Mouse (Mus musculus) brain, adult 2 months (tissue): Measurements from ENCODE around the gene Gm27029.
"Not testable (repeated sequence)": the region's sequence is repeated elsewhere in the genome, so short reads cannot be mapped to it uniquely, and the experiment has no call there.

Experiments
- DNase-seq: peaks from one replicate; pipeline ENCODE4 v3.0.0; 2011; ENCODE audit warnings: low read depth, low spot score

Gm27029 gene

DNA sequence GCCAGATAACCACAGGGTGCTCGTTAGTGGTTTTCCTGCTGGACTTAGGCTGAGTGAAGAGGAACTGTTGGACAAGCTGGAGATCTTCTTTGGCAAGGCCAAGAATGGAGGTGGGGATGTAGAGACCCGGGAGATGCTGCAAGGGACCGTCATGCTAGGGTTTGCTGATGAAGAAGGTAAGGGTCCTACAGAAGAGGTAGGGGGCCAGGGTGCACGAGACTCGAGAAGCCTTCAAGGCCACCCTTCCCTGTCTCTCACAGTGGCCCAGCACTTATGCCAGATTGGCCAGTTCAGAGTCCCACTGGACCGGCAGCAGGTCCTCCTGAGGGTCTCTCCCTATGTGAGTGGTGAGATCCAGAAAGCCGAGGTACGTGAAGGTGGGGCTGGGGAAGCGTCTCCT, 33.0 kb upstream of the Gm27029 start:
- no peak for DNase-seq

DNA sequence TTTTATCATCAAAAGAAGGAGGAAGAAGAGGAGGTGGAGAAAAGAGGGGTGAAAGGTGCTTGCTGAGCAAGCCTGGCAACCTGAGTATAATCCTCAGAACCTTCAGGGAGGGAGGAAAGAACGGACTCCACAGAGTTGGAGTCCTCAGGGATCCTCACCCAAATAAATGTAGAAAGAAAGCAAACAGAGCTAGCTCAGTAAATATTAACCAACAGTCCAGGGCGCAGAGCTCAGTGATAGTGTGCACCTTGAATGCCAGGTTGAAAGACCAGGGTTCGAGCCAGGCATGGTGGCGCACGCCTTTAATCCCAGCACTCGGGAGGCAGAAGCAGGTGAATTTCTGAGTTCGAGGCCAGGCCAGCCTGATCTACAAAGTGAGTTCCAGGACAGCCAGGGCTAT, 31.0 kb upstream of the Gm27029 start:
- DNase-seq, result no peak

DNA sequence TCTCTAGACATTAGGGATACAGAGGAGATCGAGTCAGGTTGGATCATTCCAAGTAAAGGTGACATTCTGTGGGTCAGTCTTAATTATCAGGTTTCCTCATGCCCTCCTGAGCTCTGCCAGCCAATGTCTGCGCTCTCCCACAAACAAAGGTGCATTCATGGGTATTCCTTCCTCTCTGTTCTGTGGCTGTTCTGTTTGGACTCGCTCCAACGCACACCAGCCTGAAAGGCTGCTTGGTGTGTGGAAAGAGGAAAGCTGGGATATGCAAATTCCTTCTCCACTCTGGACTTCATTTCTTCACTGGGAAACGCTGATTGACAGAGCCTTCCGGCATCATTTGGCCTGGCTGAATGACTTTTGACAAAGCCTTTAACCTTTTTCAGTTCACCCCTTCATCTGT, 30.1 kb upstream of the Gm27029 start:
- DNase-seq, result no peak

DNA sequence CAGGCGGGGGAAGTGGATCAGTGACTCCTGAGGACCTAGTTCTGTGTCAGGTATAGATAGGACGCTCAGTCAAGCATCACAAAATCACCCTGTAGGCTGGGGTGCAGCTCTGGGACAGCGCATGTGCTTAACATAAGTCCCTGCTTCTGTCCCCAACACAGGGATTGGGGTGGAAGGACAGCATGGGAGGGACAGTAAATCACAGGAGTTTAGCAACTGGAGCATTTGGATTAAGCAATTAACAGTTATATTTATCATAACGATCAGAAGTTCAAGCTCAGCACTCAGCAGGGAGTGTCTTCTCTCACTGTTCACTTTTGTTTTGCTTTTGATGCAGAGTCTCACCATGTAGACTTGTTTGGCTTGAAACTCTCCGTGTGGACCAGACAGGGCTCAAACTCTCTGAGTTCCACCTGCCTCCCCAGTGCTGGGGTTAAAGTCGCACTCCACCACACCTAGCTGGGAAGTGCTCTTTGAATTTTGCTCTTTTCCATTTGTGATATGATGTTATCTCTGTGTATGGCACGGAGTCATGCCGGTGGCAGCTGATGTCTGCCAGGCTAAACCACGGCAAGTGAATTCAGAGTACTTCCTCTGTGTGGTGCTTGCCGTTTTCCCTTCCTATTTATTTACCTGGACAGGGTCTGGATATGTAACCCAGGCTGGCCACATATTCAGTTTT, 27.6 kb upstream of the Gm27029 start:
- DNase-seq, result no peak

DNA sequence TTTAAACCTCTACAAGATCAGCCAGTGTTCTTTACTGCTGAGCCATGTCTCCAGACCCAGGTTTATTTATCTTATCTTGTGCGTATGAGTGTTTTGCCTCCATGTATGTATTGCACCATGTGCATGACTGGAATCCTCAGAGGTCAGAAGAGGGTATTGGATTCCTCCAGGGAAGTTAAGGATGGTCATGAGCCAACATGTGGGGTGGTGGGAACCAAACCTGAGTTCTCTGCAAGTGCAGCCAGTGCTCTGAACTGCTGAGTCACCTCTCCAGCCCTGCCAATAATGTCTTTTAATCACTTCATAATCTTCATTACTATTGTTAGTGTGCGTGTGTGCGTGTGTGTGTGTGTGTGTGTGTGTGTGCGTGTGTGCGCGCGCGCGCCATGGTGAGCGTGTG, 26.9 kb upstream of the Gm27029 start:
- no peak for DNase-seq

DNA sequence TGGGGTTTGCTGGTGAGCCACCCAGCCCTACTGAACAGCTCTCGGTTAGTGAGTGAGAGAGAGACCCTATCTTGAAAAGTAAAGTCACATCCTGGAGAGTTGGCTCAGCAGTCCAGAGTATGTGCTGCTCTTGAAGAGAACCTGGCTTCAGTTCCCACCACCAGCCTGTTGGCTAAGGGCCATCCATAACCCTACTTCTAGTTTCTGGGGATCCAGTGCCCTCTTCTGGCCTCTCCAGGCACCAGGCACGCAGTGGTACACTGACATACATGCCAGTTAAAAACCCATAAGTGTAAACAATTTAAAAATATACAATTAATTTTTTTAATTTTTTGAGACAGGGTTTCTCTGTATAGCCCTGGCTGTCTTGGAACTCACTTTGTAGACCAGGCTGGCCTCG, 25.8 kb upstream of the Gm27029 start:
- DNase-seq, result no peak

DNA sequence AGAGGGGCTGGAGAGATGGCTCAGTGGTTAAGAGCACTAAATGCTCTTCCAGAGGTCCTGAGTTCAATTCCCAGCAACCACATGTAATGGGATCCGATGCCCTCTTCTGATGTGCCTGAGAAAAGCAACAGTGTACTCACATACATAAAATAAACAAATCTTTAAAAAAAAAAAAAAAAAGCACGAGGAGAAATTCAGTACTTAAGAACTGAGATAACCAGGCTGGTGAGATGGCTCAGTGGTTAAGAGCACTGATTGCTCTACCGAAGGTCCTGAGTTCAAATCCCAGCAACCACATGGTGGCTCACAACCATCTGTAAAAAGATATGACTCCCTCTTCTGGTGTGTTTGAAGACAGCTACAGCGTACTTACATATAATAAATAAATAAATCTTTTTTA, 25.0 kb upstream of the Gm27029 start:
- DNase-seq, result not testable (repeated sequence)

DNA sequence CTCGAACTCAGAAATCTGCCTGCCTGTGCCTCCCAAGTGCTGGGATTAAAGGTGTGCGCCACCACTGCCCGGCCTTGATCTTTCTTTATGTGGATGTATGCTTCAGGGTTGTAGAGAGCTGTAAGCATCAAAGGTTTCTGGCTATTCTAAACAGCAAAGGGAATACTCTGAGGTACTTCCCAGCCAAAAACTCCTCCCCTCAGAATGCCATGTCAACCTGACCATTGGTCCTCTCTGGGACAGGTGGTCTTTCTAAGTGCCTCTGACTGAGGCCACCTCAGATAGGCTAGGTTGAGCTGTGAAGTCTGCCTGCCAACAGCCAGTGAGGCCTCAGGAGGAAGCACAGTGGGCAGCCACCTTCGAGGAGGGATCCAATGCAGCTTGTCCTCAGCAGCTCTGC, 24.3 kb upstream of the Gm27029 start:
- DNase-seq, result no peak

DNA sequence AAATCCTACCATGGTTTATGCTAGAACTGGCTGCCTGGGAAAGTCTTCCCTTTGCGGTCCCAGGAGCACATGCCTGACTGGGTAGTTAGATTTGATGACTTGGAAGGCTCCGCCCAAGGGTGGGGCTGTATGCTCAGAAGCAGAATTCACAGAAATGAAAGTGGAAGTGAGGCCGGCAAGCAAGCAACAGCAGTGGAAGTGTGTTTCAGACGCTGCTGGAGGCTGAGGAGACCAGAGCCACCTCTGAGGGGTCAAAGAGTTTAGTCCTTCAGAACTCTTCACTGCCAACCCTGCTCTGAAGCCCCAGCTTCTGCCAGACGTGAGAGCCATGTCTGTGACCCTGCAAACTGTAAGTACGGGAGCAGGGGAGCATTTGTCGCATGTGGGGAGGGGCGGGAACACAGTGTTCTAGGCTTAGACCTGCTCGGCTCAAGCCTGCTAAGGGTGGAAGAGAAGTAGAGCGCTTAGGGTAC, 23.7 kb upstream of the Gm27029 start, which contains the start of gene Ifi35:
TSS of gene Ifi35 (plus strand) at position 134 of the 473 bp plus-strand sequence.
- peak; percentile 55 for DNase-seq

DNA sequence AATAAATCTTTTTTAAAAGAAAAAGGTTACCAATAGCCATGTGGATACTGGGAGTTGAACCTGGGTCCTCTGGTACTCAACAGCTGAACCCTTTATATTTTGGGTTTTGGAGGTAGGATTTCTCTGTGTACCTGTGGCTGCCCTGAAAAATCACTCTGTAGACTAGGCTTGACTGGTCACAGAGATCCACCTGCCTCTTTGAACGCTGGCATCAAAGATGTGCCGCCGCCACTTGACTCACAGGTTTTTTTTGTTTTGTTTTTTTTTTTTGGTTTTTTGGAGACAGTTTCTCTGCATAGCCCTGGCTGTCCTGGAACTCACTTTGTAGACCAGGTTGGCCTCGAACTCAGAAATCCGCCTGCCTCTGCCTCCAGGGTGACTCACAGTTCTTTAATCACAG, 23.2 kb upstream of the Gm27029 start:
- no peak for DNase-seq

DNA sequence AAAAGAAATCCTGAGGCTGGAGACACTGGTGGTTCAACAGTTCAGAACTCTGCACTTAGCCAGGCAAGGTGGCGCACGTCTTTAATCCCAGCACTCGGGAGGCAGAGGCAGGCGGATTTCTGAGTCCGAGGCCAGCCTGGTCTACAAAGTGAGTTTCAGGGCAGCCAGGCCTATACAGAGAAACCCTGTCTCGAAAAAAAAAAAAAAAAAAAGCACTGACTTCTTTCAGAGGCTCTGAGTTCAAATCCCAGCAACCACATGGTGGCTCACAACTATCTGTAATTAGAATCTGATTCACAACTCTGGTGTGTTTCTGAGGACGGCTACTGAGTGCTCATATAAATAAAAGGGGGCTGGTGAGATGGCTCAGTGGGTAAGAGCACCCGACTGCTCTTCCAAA, 22.3 kb upstream of the Gm27029 start:
- DNase-seq, result not testable (repeated sequence)

DNA sequence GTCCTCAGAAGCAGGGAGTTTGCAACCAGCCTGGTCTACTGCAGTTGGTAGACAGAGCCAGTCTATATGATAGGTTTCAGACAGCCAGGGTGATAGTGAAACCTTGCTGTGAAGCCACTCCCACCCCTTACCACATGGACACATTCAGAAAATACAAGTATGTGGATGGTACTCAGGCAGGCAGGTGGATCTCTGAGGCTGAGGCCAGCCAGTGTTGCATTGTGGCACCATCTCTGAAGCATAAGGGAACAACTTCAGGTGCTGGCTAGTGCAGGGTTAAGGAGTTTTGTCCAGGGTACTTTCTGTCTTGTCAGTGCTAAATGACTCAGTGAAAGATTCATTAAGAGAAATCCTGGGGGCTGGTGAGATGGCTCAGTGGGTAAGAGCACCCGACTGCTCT, 21.7 kb upstream of the Gm27029 start:
- DNase-seq, result no peak

DNA sequence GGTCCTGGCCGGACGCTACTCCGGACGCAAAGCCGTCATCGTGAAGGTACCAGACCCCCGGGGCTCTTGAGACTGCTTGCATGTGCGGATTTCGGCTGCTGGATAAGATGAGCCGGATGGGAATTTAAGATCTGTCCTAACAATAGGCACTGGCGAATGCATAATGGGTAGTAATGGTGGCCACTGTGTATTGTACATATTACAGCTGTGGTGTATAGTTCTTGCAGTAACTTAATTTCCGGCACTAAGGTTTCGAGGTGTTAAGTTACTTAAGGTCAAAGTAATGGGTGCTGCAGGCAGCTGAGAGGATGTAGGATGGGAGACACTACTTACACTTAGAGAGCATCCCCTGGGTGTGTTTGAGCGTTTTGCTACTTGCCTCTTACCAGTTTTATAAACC, 18.2 kb upstream of the Gm27029 start:
- DNase-seq, result no peak

DNA sequence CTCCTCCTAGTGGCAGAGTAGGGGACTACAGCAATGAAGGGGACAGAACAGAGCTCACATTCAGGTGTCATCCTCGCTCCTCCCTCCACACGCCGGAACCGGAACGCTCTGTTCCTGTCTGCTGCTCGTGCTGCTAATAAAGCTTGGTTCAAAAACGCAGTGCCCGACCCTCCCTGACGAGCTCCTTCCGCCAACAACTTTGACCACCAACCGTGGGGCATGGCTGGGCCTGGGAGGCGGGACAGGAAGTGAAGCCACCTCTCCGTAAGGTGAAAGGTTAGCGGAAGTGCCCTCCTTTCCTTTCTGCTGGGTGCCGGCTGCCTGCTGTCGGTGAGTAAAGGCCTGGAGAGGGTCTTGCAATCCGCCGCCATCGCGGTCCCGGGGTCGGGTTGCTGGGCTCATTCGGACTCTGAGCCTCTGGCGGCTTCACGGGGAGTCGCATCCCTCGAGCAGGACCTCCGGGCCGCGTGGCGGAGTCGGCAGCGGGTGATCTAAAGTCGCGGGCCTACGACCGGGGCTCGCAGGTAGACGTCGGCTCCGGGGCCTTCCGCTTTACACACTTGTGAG, 17.6 kb upstream of the Gm27029 start, which contains the start of gene Rpl27:
TSS of gene Rpl27 (plus strand) at position 172 of the 567 bp plus-strand sequence.
- DNase-seq, result peak; percentile 100

DNA sequence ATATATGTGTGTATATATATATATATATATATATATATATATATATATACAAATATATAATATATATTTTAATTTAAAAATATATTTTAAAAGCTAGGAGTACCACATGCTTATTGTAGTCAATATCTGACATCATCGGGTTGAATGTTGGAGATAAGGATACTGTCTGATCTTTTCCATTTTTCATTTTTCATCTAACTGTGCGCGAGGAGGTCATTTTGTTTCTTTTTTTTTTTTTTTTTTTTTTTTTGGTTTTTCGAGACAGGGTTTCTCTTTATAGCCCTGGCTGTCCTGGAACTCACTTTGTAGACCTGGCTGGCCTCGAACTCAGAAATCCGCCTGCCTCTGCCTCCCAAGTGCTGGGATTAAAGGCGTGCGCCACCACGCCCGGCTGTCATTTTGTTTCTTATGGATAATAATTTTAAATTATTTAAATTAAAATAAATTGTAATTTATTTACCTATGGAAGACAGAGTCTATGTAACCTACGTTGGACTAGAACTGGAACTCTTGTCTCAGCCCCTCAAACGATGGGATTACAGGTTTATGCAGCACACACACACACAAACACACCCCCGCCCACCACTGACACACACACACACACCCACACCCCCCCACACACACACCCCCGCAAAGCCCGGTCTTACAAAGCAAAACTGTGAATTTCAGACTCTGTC, 17.0 kb upstream of the Gm27029 start:
- DNase-seq, result not testable (repeated sequence)

DNA sequence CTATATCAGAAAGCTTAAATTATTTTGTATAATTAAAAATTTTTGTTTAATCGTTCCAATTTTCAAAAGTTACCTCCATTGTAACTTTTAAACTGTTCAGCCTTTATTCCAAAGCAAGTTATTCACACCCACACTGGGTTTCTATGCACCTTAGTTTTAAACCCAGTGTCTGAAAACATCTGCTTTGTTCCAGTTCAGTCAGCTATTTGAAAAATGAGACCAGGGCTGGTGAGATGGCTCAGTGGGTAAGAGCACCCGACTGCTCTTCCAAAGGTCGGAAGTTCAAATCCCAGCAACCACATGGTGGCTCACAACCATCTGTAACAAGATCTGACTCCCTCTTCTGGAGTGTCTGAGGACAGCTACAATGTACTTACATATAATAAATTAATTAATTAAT, 13.4 kb upstream of the Gm27029 start:
- DNase-seq, result not testable (repeated sequence)

DNA sequence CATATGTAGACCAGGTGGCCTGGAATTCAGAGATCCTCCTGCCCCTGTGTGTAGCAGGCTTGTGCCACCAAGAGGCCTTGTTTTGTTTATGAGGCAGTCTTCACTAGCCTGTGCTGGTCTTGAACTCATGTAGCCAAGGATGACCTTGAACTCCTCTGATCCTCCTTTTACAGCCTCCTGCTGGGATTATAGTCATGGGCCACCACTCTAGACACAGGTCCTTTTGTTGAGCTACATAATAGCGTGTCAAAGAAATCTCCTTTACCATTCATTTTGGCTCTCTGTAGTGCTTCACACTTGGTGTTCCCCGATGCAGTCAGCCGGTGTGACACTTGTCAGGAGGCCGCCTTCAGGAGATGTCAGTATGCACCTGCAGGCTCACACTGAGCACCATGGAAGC, 12.3 kb upstream of the Gm27029 start:
- DNase-seq, result no peak

DNA sequence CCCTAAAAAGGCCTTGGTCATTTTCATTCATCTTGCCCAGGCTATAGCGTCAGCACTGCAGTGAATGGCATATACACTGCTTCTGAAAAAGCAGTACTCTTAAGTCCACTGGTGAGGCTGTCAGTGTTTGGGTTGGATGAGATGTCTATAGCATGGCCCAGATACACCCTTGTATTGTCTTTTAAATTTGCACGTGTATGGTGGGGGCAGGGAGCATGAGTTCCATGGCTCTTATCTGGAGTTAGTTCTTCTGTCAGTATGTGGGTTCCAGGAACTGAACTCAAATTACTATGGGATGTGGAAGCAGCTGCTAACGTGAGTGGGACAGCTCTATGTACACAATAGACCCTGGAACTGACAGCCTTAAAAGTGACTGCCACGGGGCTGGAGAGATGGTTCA, 11.2 kb upstream of the Gm27029 start:
- no peak for DNase-seq

DNA sequence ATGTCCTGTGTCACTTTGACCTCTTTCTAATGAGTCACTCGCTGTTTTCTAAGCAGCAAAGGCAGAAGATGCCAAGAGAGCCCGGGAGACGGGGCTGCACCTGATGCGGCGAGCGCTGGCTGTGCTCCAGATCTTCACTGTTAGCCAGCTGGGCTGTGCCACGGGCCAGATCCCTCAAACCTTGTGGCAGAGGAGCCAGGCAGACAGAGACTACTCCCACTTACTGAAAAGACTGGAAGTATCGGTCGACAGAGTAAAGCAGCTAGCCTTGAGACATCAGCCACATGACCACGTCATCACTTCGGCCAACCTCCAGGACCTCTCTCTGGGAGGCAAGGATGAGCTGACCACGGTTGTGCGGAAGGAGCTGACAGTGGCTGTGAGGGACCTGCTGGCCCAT, 8.8 kb upstream of the Gm27029 start:
- peak; percentile 70 for DNase-seq

DNA sequence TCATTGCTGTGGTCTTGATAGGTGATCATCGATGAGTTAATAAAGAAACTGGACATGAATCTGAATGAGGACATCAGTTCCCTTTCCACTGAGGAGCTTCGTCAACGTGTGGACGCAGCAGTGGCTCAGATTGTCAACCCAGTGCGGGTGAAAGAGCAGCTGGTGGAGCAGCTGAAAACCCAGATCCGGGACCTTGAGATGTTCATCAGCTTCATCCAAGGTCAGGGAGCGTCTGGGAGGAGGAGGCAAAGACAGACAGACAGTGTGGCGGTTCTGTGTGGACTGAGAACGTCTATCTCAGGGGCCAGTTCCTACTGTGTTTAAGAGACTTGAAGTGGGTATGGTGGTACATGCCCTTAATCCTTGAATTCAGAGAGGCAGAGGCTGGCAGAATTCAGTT, 6.7 kb upstream of the Gm27029 start:
- no peak for DNase-seq

DNA sequence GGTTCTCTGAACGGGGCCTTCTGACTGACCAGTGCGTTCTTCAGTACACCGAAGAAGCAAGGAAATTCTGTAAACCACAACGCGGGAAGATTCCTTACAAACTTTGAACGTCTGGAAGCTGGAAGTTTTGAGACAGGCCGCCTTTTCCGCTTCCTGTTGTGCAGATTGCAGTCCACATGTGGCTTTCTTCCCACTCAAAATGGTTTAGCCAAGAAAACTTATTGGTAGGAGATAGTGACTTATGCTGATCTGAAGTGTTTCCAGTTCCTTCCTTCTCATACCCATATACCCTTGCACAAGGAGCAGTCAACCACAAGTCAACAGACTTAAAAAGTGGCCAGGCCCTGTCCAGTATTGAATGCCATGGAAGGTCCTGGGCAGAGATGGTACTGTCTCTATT, 1.6 kb upstream of the Gm27029 start:
- DNase-seq, result peak; percentile 29

DNA sequence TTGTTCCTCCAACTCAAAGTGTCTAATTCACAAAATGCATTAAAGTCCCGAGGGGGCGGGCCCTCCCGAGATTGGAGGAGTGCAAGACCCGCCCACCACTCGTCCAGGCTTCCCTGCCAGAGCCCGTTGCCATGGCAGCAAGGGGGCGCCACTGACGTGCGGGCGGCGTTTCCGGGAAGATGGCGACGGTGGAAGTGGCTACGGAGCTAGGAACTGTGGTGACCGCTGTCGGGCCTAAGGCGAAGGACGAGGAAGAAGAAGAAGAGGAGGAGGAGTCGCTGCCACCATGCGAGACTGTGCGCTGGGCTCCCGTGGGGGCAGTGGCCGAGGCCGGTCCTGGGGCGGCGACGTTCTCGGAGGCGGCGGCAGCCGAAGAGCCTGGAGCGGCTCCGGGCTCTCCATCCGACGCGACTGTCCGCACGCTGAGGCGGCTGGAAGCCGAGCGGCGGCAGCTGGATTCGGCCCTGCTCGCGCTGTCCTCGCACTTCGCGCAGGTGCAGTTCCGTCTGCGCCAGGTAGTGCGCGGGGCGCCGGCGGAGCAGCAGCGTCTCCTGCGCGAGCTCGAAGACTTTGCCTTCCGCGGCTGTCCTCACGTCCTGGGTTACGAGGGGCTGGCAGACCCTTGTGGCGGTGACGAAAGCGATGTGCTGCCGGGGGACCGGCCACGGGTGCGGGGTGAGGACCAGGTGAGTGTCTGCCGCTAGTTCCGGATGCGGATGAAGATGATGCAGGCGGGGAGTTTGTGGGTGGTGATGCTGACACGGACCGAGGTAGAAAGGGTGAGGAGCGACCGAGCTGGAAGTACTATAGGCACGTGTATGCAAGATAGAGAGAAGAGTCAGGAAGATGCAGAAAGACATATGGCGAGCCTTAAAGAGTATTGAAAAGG, 573 bp upstream of the Gm27029 start, which contains the start of the genes Rundc1 and Ptges3l:
TSS of gene Rundc1 (plus strand) at position 161 of the 889 bp plus-strand sequence.
TSS of gene Ptges3l (minus strand) at position 409 of the 889 bp plus-strand sequence.
- DNase-seq, result peak; percentile 98
